Mouse (Mus musculus): ENCODE measurements around the gene Itgam.
"Not testable (repeated sequence)": the region's sequence is repeated elsewhere in the genome, so short reads cannot be mapped to it uniquely, and the experiment has no call there.

DNA sequence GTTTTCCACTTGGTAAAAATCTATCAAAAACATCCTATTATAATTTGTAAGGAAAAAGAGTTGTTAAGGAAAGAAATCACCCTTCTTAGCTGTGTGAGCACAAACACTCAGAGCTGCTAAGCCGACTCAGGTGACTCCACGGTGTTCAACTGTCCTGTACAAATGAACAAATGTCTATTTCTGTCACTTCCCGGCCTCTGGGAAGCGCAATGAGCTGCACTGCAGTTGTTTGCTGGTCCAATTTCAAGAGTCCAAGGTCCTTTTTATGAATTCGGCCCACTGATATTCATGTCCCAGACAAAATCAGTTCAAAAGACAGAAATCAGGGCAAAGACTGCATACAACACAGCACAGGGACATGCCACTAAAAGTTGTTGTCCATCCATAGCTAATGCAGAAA, 46.3 kb upstream of the Itgam start:
- not testable (repeated sequence) for TF ChIP-seq CTCF (IDR thresholded peaks at IDR 0.05; ENCODE audit: extremely low read depth, insufficient read length, insufficient replicate concordance, low read depth, low read length); POLR2A (IDR thresholded peaks at IDR 0.05; ENCODE audit: low read depth, low read length)

Data from small intestine, adult 2 months (tissue).